Mouse (Mus musculus) c-Kit-positive CD71-positive TER-119-positive erythroid progenitor cells, embryonic 14.5 days (primary cell): ENCODE measurements at regions not wholly inside any gene's neighbourhood (a gene's known extent, or its start where the extent isn't known, plus 50 kb on each side); places are given as distances from the start of the nearest gene placed in this dataset.
A peak's percentile ranks its signal among the peaks of the same experiment; 100 is the strongest.
"Not testable (repeated sequence)": the region's sequence is repeated elsewhere in the genome, so short reads cannot be mapped to it uniquely, and the experiment has no call there.

Experiments
- DNase-seq: peaks from one replicate; pipeline ENCODE4 v3.0.0-alpha.2; 2013; ENCODE audit warnings: low spot score

- not testable (repeated sequence) for DNase-seq
Observed at GRCm38 (mm10) chr4:3497392-3497791, 312.2 kb upstream of the Vmn1r3 start.

GRCm38 (mm10) chr4:3495987-3496386 lies 310.8 kb upstream of the Vmn1r3 start:
- not testable (repeated sequence) for DNase-seq

GRCm38 (mm10) chr4:3494123-3494681 lies 309.0 kb upstream of the Vmn1r3 start:
- DNase-seq = not testable (repeated sequence)

- DNase-seq = not testable (repeated sequence)
Observed at GRCm38 (mm10) chr4:3490901-3491300, 305.7 kb upstream of the Vmn1r3 start.

- no peak for DNase-seq
Observed at GRCm38 (mm10) chr4:3482092-3482491, 296.9 kb upstream of the Vmn1r3 start.

- DNase-seq = no peak
Observed at GRCm38 (mm10) chr4:3456773-3457172, 271.6 kb upstream of the Vmn1r3 start.

GRCm38 (mm10) chr4:3437380-3437779 lies 252.2 kb upstream of the Vmn1r3 start:
- DNase-seq = not testable (repeated sequence)

GRCm38 (mm10) chr4:3427968-3428367 lies 242.8 kb upstream of the Vmn1r3 start:
- DNase-seq = no peak

GRCm38 (mm10) chr4:3419920-3420499 lies 234.9 kb upstream of the Vmn1r3 start:
- peak; percentile 40 for DNase-seq

- DNase-seq = no peak
Observed at GRCm38 (mm10) chr4:3416670-3417069, 231.5 kb upstream of the Vmn1r3 start.

- DNase-seq = not testable (repeated sequence)
Observed at GRCm38 (mm10) chr4:3414442-3415022, 229.4 kb upstream of the Vmn1r3 start.

- DNase-seq = no peak
Observed at GRCm38 (mm10) chr4:3413493-3414441, 228.6 kb upstream of the Vmn1r3 start.

GRCm38 (mm10) chr4:3412323-3412722 lies 227.2 kb upstream of the Vmn1r3 start:
- DNase-seq = not testable (repeated sequence)

GRCm38 (mm10) chr4:3402856-3403255 lies 217.7 kb upstream of the Vmn1r3 start:
- not testable (repeated sequence) for DNase-seq

- DNase-seq = not testable (repeated sequence)
Observed at GRCm38 (mm10) chr4:3401766-3402165, 216.6 kb upstream of the Vmn1r3 start.

- not testable (repeated sequence) for DNase-seq
Observed at GRCm38 (mm10) chr4:3391579-3391978, 206.4 kb upstream of the Vmn1r3 start.

- not testable (repeated sequence) for DNase-seq
Observed at GRCm38 (mm10) chr4:3373027-3373763, 188.0 kb upstream of the Vmn1r3 start.

- DNase-seq = not testable (repeated sequence)
Observed at GRCm38 (mm10) chr4:3368021-3368420, 182.9 kb upstream of the Vmn1r3 start.

- DNase-seq = not testable (repeated sequence)
Observed at GRCm38 (mm10) chr4:3343443-3343842, 158.3 kb upstream of the Vmn1r3 start.

GRCm38 (mm10) chr4:3342696-3343095 lies 157.5 kb upstream of the Vmn1r3 start:
- not testable (repeated sequence) for DNase-seq

- DNase-seq = not testable (repeated sequence)
Observed at GRCm38 (mm10) chr4:3342165-3342564, 157.0 kb upstream of the Vmn1r3 start.
